In genomic region chr1:74437702-74438427, GRCm38 (mm10) we compare ENCODE assay signal across 9 mouse cellular contexts. TPM values are rescaled to one million over a fixed set of nuclear protein-coding genes. Genes with fewer than 3 reads are reported as not detected.
A peak's percentile ranks its signal among the peaks of the same experiment; 100 is the strongest.
DNase-seq lines count a peak whose midpoint lies in the region; ATAC-seq lines count a peak whose summit lies in the region.
"Had no signal": no experiment of that assay in that cellular context is flagged by ENCODE, and none has a peak within 500 bp of the region (broad histone marks: within the 10 kb centered on the region; RNA-seq: fewer than 3 reads in every experiment).

No protein-coding gene starts in this region.

- peaks cover 54% of the 10 kb centered on the region for H3K36me3 ChIP-seq in midbrain, embryonic 14.5 days (ENCODE audit: control insufficient read depth, insufficient read depth, low read length)
- H3K36me3 ChIP-seq in midbrain, embryonic 10.5 days, result peaks cover 97% of the 10 kb centered on the region
- H3K36me3 ChIP-seq in heart, embryonic 14.5 days (ENCODE audit: control insufficient read depth, insufficient read depth, low read length), result peaks cover 83% of the 10 kb centered on the region

- intact Hi-C loops in gastrocnemius, postnatal 36 days (cut with DNase I), result loop anchor here (5.0 kb wide), 1 partner anchor 36 kb away; no protein-coding TSS in a partner anchor

- WGBS in midbrain, embryonic 14.5 days, result 81% methylated on average over 8 of the region's 8 CpGs
- 88% methylated on average over 8 of the region's 8 CpGs for WGBS in midbrain, embryonic 10.5 days
- 31% methylated on average over 8 of the region's 8 CpGs for WGBS in heart, embryonic 14.5 days

- no peak for ATAC-seq in midbrain, embryonic 14.5 days (ENCODE audit: low FRiP score, low TSS enrichment)
- ATAC-seq in heart, embryonic 14.5 days (ENCODE audit: insufficient number of reproducible peaks, insufficient read depth, low FRiP score, low read depth), result peak; percentile 69; the same call in 1 of the 2 replicates

- no peak overlapping the region for H3K4me3 ChIP-seq in midbrain, embryonic 14.5 days (replicated peaks; ENCODE audit: low read depth, low read length)
- H3K4me3 ChIP-seq in midbrain, embryonic 10.5 days, result no peak overlapping the region
- no peak overlapping the region for H3K4me3 ChIP-seq in heart, embryonic 14.5 days (ENCODE audit: control insufficient read depth in 1 of 2, insufficient read depth in 1 of 2, low read depth in 1 of 2, low read length in 2 of 2)
- H3K4me3 ChIP-seq: limb, embryonic 12.5 days had no signal

- no peak overlapping the region for H3K4me2 ChIP-seq in midbrain, embryonic 14.5 days (ENCODE audit: low read length)
- no peak overlapping the region for H3K4me2 ChIP-seq in heart, embryonic 14.5 days (ENCODE audit: low read length)
- H3K4me2 ChIP-seq: limb, embryonic 12.5 days had no signal

- H3K9ac ChIP-seq in midbrain, embryonic 14.5 days (replicated peaks; ENCODE audit: low read length), result no peak overlapping the region
- H3K9ac ChIP-seq in heart, embryonic 14.5 days (ENCODE audit: low read length), result no peak overlapping the region
- H3K9ac ChIP-seq: limb, embryonic 12.5 days had no signal

- no peaks in the 10 kb centered on the region for H3K4me1 ChIP-seq in midbrain, embryonic 14.5 days (ENCODE audit: control insufficient read depth, insufficient read depth, low read length)
- no peaks in the 10 kb centered on the region for H3K4me1 ChIP-seq in midbrain, embryonic 10.5 days
- H3K4me1 ChIP-seq in heart, embryonic 14.5 days (ENCODE audit: control insufficient read depth in 2 of 2, insufficient read depth in 2 of 2, low read length in 2 of 2), result peaks cover 8 to 11% of the 10 kb centered on the region in 2 experiments
- H3K4me1 ChIP-seq: limb, embryonic 12.5 days had no signal

- H3K27ac ChIP-seq in midbrain, embryonic 14.5 days (replicated peaks; ENCODE audit: low read depth, low read length), result no peak overlapping the region
- H3K27ac ChIP-seq in midbrain, embryonic 10.5 days (replicated peaks), result no peak overlapping the region
- H3K27ac ChIP-seq in heart, embryonic 14.5 days (replicated peaks in 1 of 2; ENCODE audit: control insufficient read depth in 1 of 2, insufficient read depth in 1 of 2, low read depth in 2 of 2, low read length in 2 of 2), result peak overlapping the region in 1 of 2 experiments; percentile 44; a peak in 1 of 4 replicates
- H3K27ac ChIP-seq: limb, embryonic 12.5 days had no signal

- DNase-seq in midbrain, embryonic 14.5 days, result peak; percentile 17
- DNase-seq in midbrain, embryonic 10.5 days (ENCODE audit: low spot score), result no peak
- DNase-seq in adipocyte (ENCODE audit: low spot score), result peak; percentile 94
- DNase-seq in lung, postnatal 36 days, result peak; percentile 87
- DNase-seq in spleen, postnatal 10 days (ENCODE audit: low spot score in 2 of 2), result no peak
- no peak for DNase-seq in testis, postnatal 10 days (ENCODE audit: low spot score)
- no peak for DNase-seq in gastrocnemius, postnatal 36 days

- H3K27me3 ChIP-seq in midbrain, embryonic 14.5 days (ENCODE audit: control insufficient read depth, insufficient read depth, low read length), result no peaks in the 10 kb centered on the region
- no peaks in the 10 kb centered on the region for H3K27me3 ChIP-seq in midbrain, embryonic 10.5 days (ENCODE audit: low read depth, poor library complexity, severe bottlenecking)
- no peaks in the 10 kb centered on the region for H3K27me3 ChIP-seq in heart, embryonic 14.5 days (ENCODE audit: control insufficient read depth, insufficient read depth, low read length)
- H3K27me3 ChIP-seq: limb, embryonic 12.5 days had no signal

- no peaks in the 10 kb centered on the region for H3K9me3 ChIP-seq in midbrain, embryonic 14.5 days (ENCODE audit: control insufficient read depth, low read length)
- no peaks in the 10 kb centered on the region for H3K9me3 ChIP-seq in midbrain, embryonic 10.5 days (replicated peaks)
- H3K9me3 ChIP-seq in heart, embryonic 14.5 days (ENCODE audit: control insufficient read depth, low read length), result no peaks in the 10 kb centered on the region
- H3K9me3 ChIP-seq: limb, embryonic 12.5 days had no signal

RNA-seq across cellular contexts. Expression of gene Vil1, which starts 28.7 kb away (rescaled TPM):
- 0.09 and 0.30 TPM in 2 replicates for polyA plus RNA-seq in midbrain, embryonic 14.5 days (2014; fragmentation: Nextera tagmentation; extraction: Ambion mirVana)
- polyA plus RNA-seq in midbrain, embryonic 10.5 days (2016; fragmentation: Nextera tagmentation; extraction: Ambion mirVana), result 0.15 and 0.25 TPM in 2 replicates
- polyA plus RNA-seq in heart, embryonic 14.5 days (2014; fragmentation: Nextera tagmentation; extraction: Ambion mirVana), result 0.27 and 0.38 TPM in 2 replicates
- not detected for total RNA-seq in gastrocnemius, postnatal 36 days (2021)

RNA-seq across cellular contexts. Expression of gene Ctdsp1, which starts 46.6 kb away (rescaled TPM):
- 8.6 and 17.1 TPM in 2 replicates for polyA plus RNA-seq in midbrain, embryonic 14.5 days (2014; fragmentation: Nextera tagmentation; extraction: Ambion mirVana)
- 31.8 and 34.4 TPM in 2 replicates for polyA plus RNA-seq in midbrain, embryonic 10.5 days (2016; fragmentation: Nextera tagmentation; extraction: Ambion mirVana)
- 67.3 and 67.8 TPM in 2 replicates for polyA plus RNA-seq in heart, embryonic 14.5 days (2014; fragmentation: Nextera tagmentation; extraction: Ambion mirVana)
- total RNA-seq in gastrocnemius, postnatal 36 days (2021), result 10 to 100 TPM; 82.2 to 97.4 TPM

Comparison
In these comparisons a context has a peak if more than half of its experiments do, and no peak if none do; other contexts are left out.
1. DNase-seq: peak in midbrain, embryonic 14.5 days (single experiment), adipocyte (single experiment) and lung, postnatal 36 days (single experiment); none in midbrain, embryonic 10.5 days (single experiment), spleen, postnatal 10 days (0 of 2), testis, postnatal 10 days (single experiment) and gastrocnemius, postnatal 36 days (0 of 2).